Mouse (Mus musculus): Measurements from ENCODE around the gene Boll.

Boll gene

DNA sequence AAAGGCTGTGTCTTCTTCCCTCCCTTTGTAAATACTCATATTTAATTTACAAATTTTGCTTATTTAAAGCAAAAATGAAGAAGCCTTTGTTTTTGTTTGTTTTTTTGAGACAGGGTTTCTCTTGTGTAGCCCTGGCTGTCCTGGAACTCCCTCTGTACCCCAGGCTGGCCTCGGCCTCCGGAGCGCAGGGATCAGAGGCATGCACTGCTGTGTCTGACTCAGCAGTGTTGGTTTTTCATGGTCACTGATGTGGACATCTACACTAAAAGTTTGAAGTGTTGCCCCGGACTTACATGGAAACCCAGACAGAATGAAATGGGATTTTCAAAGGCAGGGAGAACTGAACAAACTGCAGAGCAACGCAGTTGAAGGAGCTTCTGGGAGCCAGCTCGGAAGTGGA is 155.7 kb downstream of the Boll start:
- DNase-seq (ENCODE audit: low spot score in 2 of 2) = no peak

DNA sequence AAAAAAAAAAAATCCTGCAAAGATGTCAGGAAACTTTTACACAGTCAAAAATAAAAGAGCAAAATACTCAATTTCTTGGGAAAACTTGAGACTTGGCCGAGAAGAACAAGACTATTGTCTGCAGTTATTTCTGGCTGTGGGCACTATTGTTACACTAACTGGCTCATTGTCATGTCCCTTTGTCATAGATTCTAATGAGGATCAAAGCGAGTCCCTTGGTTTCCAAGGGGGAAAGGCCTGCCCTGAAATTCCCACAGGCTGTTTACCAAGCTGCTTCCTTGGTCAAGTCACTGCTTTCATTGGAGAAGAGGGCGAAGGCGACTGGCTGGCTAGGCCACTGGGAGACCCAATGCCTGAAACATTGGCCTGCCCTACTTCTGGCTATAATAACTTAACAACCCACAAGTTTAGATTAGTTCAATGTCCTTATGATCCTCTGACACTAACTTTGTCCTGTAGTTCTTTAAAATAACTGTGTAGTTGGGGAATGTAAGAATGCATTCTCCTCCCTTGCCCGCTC is 157.4 kb downstream of the Boll start:
- DNase-seq (ENCODE audit: low spot score in 2 of 2) = no peak

GRCm38 (mm10) chr1:55201850-55202752 is 161.2 kb downstream of the Boll start:
- DNase-seq (ENCODE audit: low spot score in 2 of 2) = peak; percentile 54 to 69

DNA sequence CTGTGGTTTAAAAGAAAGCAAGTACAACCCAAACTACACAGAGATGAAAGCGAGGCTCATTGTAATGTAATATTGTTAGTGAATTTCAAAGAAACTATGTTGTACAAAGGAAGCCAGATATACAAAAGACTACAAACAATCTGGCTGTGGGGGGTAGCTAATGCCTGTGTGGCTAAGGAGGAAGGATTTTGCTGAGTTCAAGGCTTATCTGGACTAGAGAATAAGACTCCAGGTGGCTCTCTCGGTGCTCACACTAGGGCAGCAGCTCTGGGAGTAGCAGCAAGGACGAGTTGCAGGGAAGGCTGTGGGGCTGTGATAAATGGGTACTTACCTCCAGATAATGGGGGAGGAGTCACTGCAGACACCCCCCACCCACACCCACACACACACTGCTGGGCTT is 164.6 kb downstream of the Boll start:
- DNase-seq (ENCODE audit: low spot score in 2 of 2) = no peak
